Mouse (Mus musculus): ENCODE results near the gene Pigf.

DNA sequence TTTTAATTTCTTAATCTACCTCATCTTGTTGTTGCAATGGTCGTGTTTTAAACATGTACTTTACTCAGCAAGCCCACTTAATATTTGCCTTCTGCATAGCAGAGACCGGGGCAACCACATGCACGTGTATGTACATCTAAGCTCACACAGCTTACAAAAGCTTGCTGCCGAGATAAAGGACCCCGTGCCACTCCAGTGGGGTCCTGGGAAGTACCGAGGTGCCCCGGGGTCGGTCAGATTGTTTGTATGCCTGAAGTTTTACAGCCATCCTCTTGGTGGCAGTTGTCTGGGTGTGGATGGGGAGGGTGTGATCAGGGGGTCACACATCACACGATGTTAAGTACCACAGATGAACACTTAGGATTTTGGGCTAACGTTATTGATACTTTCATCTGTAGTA is 59.2 kb downstream of the Pigf start:
- no peak for TF ChIP-seq CTCF (IDR thresholded peaks at IDR 0.05; ENCODE audit: low read depth, low read length)
- no peak for TF ChIP-seq POLR2A (IDR thresholded peaks at IDR 0.05; ENCODE audit: borderline replicate concordance, low read depth, low read length)

Data from bone marrow macrophage, adult 2 months (primary cell).